Mouse (Mus musculus): ENCODE data around the gene Dcaf17.

The Dcaf17 gene

GRCm38 (mm10) chr2:71055300-71056114 lies at the start of gene Dcaf17, which contains the start of gene Mettl8:
Dcaf17 (plus strand) TSS chr2:71055328.
Mettl8 (minus strand) TSS chr2:71055583.
- DNase-seq (ENCODE audit: low spot score in 2 of 2): peak; percentile 76 to 83

GRCm38 (mm10) chr2:71011816-71012215 lies 43.3 kb upstream of the Dcaf17 start:
- no peak for DNase-seq (ENCODE audit: low spot score in 2 of 2)

DNA sequence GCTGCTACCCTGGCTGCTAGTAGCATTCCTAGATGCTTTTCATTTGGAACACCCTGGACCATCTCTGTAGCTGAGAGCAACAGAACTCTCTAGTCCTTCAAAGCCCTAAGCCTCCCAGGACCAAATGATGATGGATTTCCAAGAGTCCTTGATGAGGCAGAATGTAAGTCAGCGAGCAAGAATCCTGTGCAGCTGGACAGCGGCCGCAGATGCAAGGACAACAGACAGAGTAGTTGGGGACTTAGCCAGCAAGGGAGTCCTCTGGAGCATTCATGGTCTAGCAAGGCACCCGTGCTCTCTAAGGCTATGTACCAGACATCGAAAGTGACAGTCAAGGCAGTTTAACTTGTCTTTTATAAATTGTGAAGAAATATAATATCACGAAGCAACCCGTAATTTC lies 41.6 kb upstream of the Dcaf17 start:
- no peak for DNase-seq (ENCODE audit: low spot score in 2 of 2)

DNA sequence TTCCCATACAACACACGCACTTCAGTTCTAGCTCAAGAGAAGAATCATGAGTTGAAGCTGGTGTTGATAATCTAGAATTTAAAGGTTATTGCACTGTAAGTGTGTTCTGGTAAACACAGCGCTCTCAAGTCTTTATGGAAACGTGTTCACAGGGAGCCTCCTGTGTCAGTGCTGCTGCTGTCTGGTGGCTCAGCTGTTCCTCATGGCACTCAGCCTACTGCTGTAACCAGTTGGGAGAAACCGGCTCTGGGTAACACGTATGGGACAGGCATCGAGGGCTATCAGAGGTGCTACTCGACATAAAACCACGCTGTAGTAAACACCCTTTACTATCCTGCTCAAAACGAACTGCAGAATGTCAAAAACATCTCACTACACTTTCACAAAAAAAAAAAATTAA lies 35.9 kb upstream of the Dcaf17 start:
- DNase-seq (ENCODE audit: low spot score in 2 of 2): no peak

DNA sequence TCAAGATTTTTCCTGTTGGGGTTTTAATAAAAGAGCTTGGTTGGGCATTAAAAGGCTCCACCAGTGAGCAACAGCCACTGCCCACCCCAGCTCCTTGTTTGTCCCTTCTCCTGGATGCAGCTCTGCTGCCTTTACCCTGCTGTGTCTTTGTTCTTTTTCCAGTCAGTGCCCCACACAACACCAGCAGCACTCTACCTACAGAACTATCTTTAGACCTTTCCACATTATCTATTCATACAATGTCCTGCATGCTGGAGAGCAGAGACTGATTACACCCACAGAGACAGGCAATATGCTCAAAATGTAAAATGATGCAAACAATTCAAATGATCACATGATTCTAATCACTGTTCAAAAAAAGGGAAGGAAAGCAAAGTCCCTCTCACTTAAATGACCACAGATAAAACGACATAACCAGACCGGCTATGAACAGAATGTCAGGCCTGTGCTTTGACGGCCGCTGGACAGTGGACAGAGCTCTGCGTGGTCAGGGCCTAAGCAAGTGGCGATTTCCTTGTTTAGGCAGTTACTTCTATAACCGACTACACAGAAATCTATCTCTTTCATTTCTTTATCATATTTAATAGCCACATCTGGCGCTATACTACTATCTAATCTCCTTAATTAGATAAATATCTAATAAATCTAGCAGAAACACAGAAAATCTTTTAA lies 35.3 kb upstream of the Dcaf17 start:
- DNase-seq (ENCODE audit: low spot score in 2 of 2): no peak

- DNase-seq (ENCODE audit: low spot score in 2 of 2): no peak
These were observed 34.5 kb upstream of the Dcaf17 start for GRCm38 (mm10) chr2:71020674-71021073.

DNA sequence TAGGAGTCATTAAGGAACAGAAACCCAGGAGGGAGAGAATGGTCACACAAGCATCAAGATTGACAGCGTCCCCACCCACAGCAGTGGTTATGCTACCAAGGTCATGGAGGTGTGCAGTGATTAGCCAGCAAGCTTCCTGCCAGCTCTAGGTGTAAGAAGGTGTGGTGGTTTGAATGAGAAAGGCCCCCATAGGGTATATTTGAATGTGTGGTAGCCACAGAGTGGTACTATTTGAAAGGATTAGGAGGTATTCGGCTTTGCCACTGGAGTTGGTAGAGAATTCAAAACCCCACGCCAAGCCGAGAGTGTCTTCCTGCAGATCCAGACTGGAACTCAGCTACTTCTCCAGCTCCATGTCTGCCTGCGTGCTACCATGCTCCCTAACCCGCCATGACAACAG lies 32.1 kb upstream of the Dcaf17 start:
- DNase-seq (ENCODE audit: low spot score in 2 of 2): no peak

- DNase-seq (ENCODE audit: low spot score in 2 of 2): no peak
These were observed 31.1 kb upstream of the Dcaf17 start for GRCm38 (mm10) chr2:71023986-71024385.

- DNase-seq (ENCODE audit: low spot score in 2 of 2): no peak
These were observed 29.4 kb upstream of the Dcaf17 start for GRCm38 (mm10) chr2:71025576-71026315.

DNA sequence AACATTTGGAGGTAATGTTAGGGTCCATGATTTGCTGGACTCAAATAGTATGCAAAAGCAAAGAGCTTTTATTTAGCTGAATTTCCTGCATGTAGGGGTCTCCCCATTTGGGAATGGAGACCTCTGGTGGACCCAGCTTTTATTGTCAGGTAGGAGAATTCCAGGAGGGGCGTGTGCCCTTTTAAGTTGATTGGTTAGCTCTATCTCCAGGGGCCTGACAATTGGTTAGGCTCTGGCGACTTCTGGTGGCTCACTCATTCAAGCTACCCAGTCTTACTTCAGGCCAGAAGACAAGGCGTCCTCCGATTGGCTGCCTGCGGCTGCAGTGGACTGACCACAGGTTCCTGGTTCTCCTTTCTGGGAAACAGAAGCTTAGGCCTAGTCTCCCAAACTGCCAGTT lies 28.3 kb upstream of the Dcaf17 start:
- DNase-seq (ENCODE audit: low spot score in 2 of 2): no peak

DNA sequence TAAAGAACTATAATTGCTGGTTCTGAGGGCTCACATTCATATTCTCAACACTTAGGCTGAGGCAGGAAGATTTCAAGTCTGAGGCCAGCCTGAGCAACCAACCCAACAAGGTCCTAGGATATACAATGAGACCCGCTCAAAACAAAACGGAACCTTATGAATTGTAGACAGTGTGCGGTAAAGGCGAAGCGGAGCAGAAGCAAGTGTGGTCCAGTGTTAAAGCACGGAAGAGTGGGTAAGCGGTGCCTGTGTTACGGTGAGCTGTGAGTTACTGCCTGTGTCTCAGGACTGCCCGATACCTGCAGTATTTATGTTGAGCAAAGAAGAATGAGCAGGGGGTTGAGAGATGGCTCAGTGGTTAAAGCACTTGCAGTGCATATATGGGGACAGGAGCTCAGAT lies 27.5 kb upstream of the Dcaf17 start:
- no peak for DNase-seq (ENCODE audit: low spot score in 2 of 2)

DNA sequence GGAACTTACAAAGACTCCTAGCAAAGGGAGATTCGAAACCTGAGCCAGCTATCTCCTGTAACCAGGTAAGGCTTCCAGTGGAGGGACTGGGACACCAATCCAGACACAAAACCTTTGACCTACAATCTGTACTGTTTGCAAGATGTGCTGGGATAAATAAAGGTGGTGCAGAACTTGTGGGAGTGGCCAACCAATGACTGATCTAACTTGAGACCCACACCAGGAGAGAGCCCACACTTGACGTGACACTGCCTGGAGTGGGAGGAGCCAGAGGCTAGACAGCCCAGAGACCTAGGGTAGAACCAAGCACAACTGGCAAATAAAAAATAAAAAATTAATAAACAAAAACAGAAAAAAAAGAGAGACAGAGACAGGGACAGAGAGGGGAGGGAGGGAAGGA lies 24.5 kb upstream of the Dcaf17 start:
- no peak for DNase-seq (ENCODE audit: low spot score in 2 of 2)

DNA sequence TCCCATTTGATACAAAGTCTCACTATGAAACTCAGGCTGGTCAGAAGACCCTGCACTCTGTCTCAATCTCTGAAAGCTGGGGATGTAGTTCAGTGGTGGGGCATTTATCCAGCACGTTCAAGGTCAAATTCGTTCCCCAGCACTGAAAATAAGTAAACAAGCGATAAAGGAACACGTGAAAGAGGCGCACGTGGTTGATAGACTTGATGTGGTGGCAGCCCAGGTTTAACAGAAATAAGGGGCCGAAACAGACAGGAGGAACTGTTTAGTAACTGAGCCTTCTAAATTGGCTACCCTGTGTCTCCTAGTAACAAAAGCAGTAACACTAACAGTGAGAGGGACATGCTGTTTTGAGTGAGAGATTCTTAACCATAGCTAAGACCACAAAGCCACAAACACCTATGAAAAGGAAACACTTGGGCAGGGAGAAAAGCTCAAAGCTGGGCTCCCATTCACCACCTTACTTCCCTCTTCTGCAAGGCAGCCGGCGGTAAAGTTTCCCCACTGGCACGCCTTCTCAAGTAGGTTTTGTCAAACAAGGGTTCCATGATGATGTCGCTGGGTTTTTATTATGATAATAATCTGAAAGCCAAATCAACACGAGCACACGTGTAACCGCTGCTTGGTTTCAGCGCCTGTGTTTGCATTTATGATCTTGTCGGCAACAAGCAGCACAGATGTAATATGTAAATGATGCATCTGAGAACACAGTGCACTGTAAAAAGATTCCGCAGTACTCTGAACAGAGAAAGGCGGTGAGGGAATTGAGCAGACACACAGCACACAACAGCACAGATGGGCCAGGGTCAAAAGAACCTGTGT lies 22.9 kb upstream of the Dcaf17 start:
- DNase-seq (ENCODE audit: low spot score in 2 of 2): no peak

DNA sequence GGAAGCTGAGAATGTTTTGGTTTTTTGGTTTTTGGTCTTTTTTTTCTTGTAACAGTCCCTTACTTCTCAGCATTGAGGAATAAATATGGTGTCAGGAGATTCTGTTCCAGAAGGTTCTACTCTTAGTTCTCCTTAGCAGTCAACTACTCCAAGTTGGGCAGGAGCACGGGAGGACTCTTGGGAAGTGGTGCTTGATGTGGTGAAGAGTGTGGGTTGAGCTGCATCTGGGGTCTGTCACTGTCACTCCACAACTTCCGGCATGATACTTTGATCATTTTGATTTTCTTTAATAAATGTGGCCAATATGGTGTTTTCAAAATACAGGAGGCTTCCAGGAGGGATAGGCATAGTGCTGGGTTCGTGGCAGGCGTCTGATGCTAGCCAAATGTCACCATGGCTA lies 22.1 kb upstream of the Dcaf17 start:
- DNase-seq (ENCODE audit: low spot score in 2 of 2): no peak

- DNase-seq (ENCODE audit: low spot score in 2 of 2): no peak
These were observed 21.1 kb upstream of the Dcaf17 start for GRCm38 (mm10) chr2:71033987-71034386.

DNA sequence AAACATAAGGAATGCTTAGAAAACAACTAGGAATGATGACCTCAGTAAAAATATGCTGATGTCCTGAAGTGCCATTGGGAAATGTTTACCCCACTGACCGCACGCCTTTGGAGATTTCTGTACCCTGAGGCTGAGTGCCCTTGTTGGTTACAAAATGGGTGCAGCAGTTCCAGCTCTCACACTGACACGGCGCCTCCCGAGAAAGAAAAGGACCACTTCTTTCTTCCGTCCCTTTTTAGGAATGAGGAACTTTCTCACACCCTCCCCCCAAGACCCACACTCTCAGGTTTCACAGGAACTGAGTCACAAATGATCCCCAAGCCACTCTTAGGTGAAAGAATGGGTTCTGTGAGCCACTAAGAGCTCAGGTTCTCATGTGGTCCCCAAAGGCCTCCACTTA lies 17.7 kb upstream of the Dcaf17 start:
- DNase-seq (ENCODE audit: low spot score in 2 of 2): no peak

- DNase-seq (ENCODE audit: low spot score in 2 of 2): peak; percentile 80 to 82
These were observed 15.5 kb upstream of the Dcaf17 start for GRCm38 (mm10) chr2:71039522-71040121.

GRCm38 (mm10) chr2:71046151-71046550 lies 9.0 kb upstream of the Dcaf17 start:
- no peak for DNase-seq (ENCODE audit: low spot score in 2 of 2)

DNA sequence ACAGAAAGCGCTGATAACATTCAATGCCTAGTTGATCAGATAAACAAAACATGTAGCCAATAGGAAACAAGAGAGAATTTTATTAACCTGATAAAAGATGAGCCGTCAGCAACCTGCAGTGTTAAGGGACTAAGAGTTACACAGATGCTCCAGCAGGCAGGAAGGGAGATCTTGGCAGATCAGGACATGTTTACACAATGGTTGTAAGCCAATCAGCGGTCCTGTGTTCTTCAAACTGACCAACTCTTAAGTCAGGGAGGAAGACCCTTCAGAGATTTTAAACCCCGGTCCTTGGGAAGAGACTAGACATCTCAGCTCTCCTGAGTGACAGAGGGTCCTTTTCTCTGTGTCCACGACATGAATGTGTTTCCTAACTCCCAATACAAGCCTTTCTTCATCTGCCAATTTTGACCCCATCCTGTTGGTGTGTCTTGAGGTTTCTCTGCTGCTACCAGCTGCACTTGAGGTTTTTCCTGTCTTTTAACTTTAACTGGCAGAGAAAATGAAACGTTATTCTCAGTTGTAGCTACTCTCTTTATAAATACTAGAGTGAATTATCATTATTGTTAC lies 8.3 kb upstream of the Dcaf17 start:
- no peak for DNase-seq (ENCODE audit: low spot score in 2 of 2)

DNA sequence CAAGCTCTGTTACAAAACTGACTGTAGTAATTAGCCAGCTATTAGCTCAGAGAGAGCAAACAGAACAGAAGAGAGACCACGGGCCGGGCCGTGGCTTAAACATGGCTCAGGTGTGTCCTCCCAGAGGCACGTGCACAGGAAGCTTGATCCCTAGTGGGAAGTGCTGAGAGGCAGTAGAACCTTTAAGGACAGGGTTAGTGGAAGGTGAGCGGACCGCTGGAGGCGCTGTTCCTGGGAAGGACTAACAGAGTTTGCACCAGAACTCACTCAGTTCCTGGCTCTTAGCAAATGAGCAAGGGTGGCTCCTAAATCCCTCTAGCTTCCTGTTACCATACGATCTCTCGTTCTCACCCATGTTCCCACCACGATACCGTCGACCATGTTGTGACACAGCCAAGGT lies 6.2 kb upstream of the Dcaf17 start:
- no peak for DNase-seq (ENCODE audit: low spot score in 2 of 2)

GRCm38 (mm10) chr2:71050511-71050910 lies 4.6 kb upstream of the Dcaf17 start:
- DNase-seq (ENCODE audit: low spot score in 2 of 2): no peak

All from frontal cortex, postnatal 25 days (tissue).